Mouse (Mus musculus) lung, postnatal 0 days (tissue): ENCODE results near the gene Fndc3a. TPM values are rescaled to one million over a fixed set of nuclear protein-coding genes. Genes with fewer than 3 reads are reported as not detected.
A peak's percentile ranks its signal among the peaks of the same experiment; 100 is the strongest.

ENCODE experiments used
- ATAC-seq: fragments of 200-750 bp; cut with Nextera tagmentation; 2 replicates; pipeline ENCODE4 v1.8.0; 2017; ENCODE audit warnings: moderate library complexity
- DNase-seq: peaks from one replicate; pipeline ENCODE4 v3.0.0-alpha.2; 2016; ENCODE audit warnings: low spot score
- H3K27ac ChIP-seq: fragments of 300-500 bp; sonication (generic); 2 replicates; pipeline ENCODE4 v1.5.1; 2014; ENCODE audit warnings: antibody characterized with exemption, mild to moderate bottlenecking, low read length, mixed read lengths
- H3K27me3 ChIP-seq: fragments of 300-500 bp; sonication (generic); replicated peaks from 2 replicates; pipeline ENCODE4 v1.6.1; 2014; ENCODE audit warnings: low read length, mixed read lengths; ENCODE audit not compliant: insufficient read depth
- H3K36me3 ChIP-seq: fragments of 300-500 bp; sonication (generic); 2 replicates; pipeline ENCODE4 v1.6.1; 2014; ENCODE audit warnings: low read length, mixed read lengths; ENCODE audit not compliant: insufficient read depth
- H3K4me1 ChIP-seq: fragments of 300-500 bp; sonication (generic); 2 replicates; pipeline ENCODE4 v1.6.1; 2014; ENCODE audit warnings: antibody characterized with exemption, low read depth, low read length, mixed read lengths; ENCODE audit not compliant: insufficient read depth
- H3K4me2 ChIP-seq: fragments of 300-500 bp; sonication (generic); replicated peaks from 2 replicates; pipeline ENCODE4 v1.6.1; 2014; ENCODE audit warnings: low read depth, mild to moderate bottlenecking, low read length, moderate library complexity, mixed read lengths
- H3K4me3 ChIP-seq: fragments of 300-500 bp; sonication (generic); 2 replicates; pipeline ENCODE4 v1.5.1; 2014; ENCODE audit warnings: low read depth, low read length
- H3K9ac ChIP-seq: fragments of 300-500 bp; sonication (generic); replicated peaks from 2 replicates; pipeline ENCODE4 v1.6.1; 2014; ENCODE audit warnings: low read depth, mild to moderate bottlenecking
- H3K9me3 ChIP-seq: fragments of 300-500 bp; sonication (generic); 2 replicates; pipeline ENCODE4 v1.6.1; 2016; ENCODE audit warnings: low read length, mixed read lengths
- CTCF ChIP-seq: IDR thresholded peaks from 2 replicates; pipeline ENCODE4 v1.5.1; 2016; ENCODE audit warnings: antibody characterized with exemption, mild to moderate bottlenecking
- EP300 ChIP-seq: IDR thresholded peaks from 2 replicates; pipeline ENCODE4 v1.6.1; 2016; ENCODE audit warnings: antibody characterized with exemption, mild to moderate bottlenecking, control low read depth
- WGBS: fragments of 180-500 bp; shearing (Covaris S2); extraction: QIAGEN DNeasy Blood & Tissue Kit; methylation state at CpG from one replicate; pipeline ENCODE4 v1.1.7; 2014; 5-methylcytosine and 5-hydroxymethylcytosine counted together
- polyA plus RNA-seq: library from polyadenylated mRNA; unstranded; fragments of >200 nt; fragmentation: Nextera tagmentation; extraction: Ambion mirVana; gene quantifications from 2 replicates; pipeline ENCODE4 v1.2.1, GENCODE M21; 2015

The Fndc3a gene
- polyA plus RNA-seq, 1 experiment from 2014 or later: 40.2 TPM

- Histone ChIP-seq H3K4me1 (no peaks in the 10 kb centered on the region; the same call in 1 of the 2 replicates), H3K36me3 (no peaks in the 10 kb centered on the region), H3K9ac (no peak overlapping the region), H3K4me2 (peak overlapping the region; percentile 79), H3K27ac (no peak overlapping the region), H3K9me3 (no peaks in the 10 kb centered on the region), H3K4me3 (peak overlapping the region; percentile 99; the same call in 1 of the 2 replicates), H3K27me3 (no peaks in the 10 kb centered on the region)
- 26% methylated on average over 4 of the region's 4 CpGs for WGBS
- DNase-seq (peak; percentile 55), ATAC-seq (no peak)
- no peak for TF ChIP-seq EP300
- no peak for TF ChIP-seq CTCF
Observed at GRCm38 (mm10) chr14:72711130-72711529, 1.3 kb upstream of the Fndc3a start.

DNA sequence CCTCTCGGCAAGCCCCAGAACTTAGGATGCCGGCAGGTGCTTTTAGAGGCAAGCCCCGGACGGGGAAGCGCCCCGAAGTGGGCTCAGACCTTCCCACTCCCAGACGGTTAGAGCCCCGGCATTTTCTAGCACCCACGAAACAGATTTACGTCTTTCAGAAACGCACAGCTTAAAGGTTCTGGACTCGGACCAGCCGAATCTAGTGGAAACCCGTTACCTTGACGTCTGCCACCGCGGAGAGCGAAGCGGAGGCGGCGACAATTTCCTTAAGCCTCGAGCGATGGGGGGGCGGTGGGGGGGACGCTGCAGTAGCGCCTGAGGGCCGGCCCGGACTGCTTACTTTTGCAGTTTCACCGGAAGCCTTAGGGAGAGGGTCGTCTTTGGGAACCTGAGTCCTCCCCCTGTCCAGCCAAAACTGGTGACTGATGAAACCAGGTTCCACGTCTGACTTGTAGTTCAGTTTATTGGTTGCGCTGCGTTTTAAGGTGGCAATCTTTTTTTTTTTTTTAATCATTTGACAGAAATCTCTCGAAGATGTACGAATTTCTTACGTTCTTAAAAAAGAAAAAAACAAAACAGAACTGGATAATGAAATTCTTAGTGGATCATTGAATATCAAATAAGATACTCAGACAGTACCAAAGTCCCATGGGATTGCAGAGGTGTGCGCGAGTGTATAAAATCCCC lies 681 bp upstream of the Fndc3a start:
- no peaks in the 10 kb centered on the region; the same call in 1 of the 2 replicates for H3K4me1 ChIP-seq
- DNase-seq (peak; percentile 71), ATAC-seq (peak; percentile 44)
- H3K4me2 ChIP-seq: peak overlapping the region; percentile 79
- no peaks in the 10 kb centered on the region for H3K9me3 ChIP-seq
- peak overlapping the region; percentile 99 for H3K4me3 ChIP-seq
- peak overlapping the region; percentile 98 for H3K27ac ChIP-seq
- WGBS: 2% methylated on average over 38 of the region's 38 CpGs
- TF ChIP-seq EP300 (no peak), CTCF (no peak)
- no peaks in the 10 kb centered on the region for H3K36me3 ChIP-seq
- no peaks in the 10 kb centered on the region for H3K27me3 ChIP-seq
- H3K9ac ChIP-seq: peak overlapping the region; percentile 95

GRCm38 (mm10) chr14:72709091-72709709 lies 603 bp downstream of the Fndc3a start:
- peak overlapping the region; percentile 95 for H3K9ac ChIP-seq
- no peaks in the 10 kb centered on the region; the same call in 1 of the 2 replicates for H3K4me1 ChIP-seq
- TF ChIP-seq CTCF (0 out of 2 replicates have a peak, but pooled peaks have one; percentile 25), EP300 (no peak)
- no peaks in the 10 kb centered on the region for H3K27me3 ChIP-seq
- DNase-seq (peak; percentile 75), ATAC-seq (peak; percentile 87)
- peak overlapping the region; percentile 98 for H3K27ac ChIP-seq
- under 1% methylated on average over 49 of the region's 70 CpGs for WGBS
- no peaks in the 10 kb centered on the region for H3K36me3 ChIP-seq
- no peaks in the 10 kb centered on the region for H3K9me3 ChIP-seq
- H3K4me3 ChIP-seq: peak overlapping the region; percentile 99
- peak overlapping the region; percentile 79 for H3K4me2 ChIP-seq

DNA sequence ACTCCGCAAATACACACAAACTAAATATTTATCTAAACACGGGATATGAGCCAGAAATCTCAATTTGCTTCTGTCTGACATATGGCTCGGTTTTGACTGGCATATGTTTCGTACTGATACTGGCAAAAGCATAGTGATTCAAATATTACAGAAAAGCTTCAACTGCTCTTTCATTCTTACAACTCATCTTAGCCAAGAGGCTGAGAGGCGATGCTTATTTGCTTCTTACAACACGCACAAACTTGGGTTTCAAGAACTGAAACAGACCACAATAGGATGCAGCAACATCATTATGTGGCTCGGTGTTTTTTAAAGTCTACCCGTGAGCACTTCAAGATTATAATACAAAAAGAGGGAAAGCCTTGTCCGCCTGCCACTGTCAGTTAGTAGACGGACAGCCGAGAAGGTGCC lies 1.2 kb downstream of the Fndc3a start:
- H3K9ac ChIP-seq: no peak overlapping the region
- ATAC-seq (no peak), DNase-seq (peak; percentile 45)
- WGBS: 5% methylated on average over 11 of the region's 11 CpGs
- peak overlapping the region; percentile 79 for H3K4me2 ChIP-seq
- peak overlapping the region; percentile 99 for H3K4me3 ChIP-seq
- H3K9me3 ChIP-seq: no peaks in the 10 kb centered on the region
- no peaks in the 10 kb centered on the region; the same call in 1 of the 2 replicates for H3K4me1 ChIP-seq
- TF ChIP-seq EP300 (no peak), CTCF (no peak)
- H3K36me3 ChIP-seq: no peaks in the 10 kb centered on the region
- no peaks in the 10 kb centered on the region for H3K27me3 ChIP-seq
- peak overlapping the region; percentile 98; the same call in 1 of the 2 replicates for H3K27ac ChIP-seq

DNA sequence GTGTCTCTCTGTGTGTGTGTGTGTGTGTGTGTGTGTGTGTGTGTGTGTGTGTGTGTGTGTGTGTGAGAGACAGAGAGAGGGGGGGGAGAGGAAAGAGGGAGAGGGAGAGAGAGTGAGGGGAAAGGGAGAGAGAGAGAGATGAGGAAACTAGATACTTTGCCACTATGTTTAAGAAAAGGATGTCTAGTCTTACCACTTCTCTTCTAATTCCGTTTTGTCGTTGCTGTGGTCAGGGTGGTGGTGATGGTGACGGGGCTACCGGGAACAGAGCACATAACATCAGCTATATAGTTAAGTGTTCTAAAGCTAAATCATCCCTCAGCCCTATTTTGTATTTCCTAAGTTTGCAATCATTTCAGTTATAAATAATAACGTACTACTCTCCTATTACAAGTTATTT lies 9.7 kb downstream of the Fndc3a start:
- DNase-seq: no peak
- no peak for TF ChIP-seq CTCF
- no peak for TF ChIP-seq EP300
- H3K4me2 ChIP-seq: no peak overlapping the region
- no peaks in the 10 kb centered on the region for H3K27me3 ChIP-seq
- no peak overlapping the region for H3K9ac ChIP-seq
- no peaks in the 10 kb centered on the region for H3K9me3 ChIP-seq
- ATAC-seq: no peak
- H3K4me1 ChIP-seq: no peaks in the 10 kb centered on the region
- no peak overlapping the region for H3K27ac ChIP-seq
- 90% methylated on average over 5 of the region's 5 CpGs for WGBS
- H3K4me3 ChIP-seq: no peak overlapping the region
- H3K36me3 ChIP-seq: no peaks in the 10 kb centered on the region

DNA sequence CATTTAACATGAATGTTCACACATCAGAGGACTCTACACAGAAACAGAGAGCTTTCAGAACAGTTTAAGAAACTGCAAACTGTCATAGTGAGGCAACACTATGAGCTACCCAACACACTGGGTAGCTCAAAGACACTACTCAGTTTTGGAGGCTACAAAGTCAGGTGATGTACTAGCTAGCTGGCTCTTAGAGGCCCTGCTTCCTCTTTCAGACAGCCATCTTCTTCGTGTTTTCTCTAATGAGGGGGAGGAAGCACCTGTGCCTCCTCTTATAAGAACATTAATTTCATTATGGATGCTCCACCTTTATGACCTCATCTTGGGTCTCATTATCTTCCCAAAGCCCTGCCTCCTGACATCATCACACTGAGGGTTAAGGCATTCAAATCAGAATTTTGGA lies 18.4 kb downstream of the Fndc3a start:
- H3K27me3 ChIP-seq: no peaks in the 10 kb centered on the region
- TF ChIP-seq EP300 (no peak), CTCF (no peak)
- no peaks in the 10 kb centered on the region for H3K9me3 ChIP-seq
- H3K36me3 ChIP-seq: no peaks in the 10 kb centered on the region
- WGBS: 73% methylated on average over 1 of the region's 1 CpGs
- H3K4me2 ChIP-seq: no peak overlapping the region
- H3K9ac ChIP-seq: no peak overlapping the region
- ATAC-seq: no peak
- no peak for DNase-seq
- H3K4me3 ChIP-seq: no peak overlapping the region
- no peak overlapping the region for H3K27ac ChIP-seq
- H3K4me1 ChIP-seq: no peaks in the 10 kb centered on the region
